Mouse (Mus musculus) testis, postnatal 10 days (tissue): ENCODE measurements around the gene Snorc.
"Not testable (repeated sequence)": the region's sequence is repeated elsewhere in the genome, so short reads cannot be mapped to it uniquely, and the experiment has no call there.

Experiments used
- DNase-seq: peaks from one replicate; pipeline ENCODE4 v3.0.0; 2021; ENCODE audit warnings: low spot score

Gene Snorc

GRCm38 (mm10) chr1:87469971-87470370, at the start of gene Snorc:
TSS of gene Snorc (plus strand) at chr1:87470271.
- not testable (repeated sequence) for DNase-seq

GRCm38 (mm10) chr1:87435125-87435524, 34.9 kb upstream of the Snorc start:
- DNase-seq = no peak

GRCm38 (mm10) chr1:87436583-87436982, 33.5 kb upstream of the Snorc start:
- DNase-seq = no peak

- DNase-seq = peak; percentile 84
Measured at GRCm38 (mm10) chr1:87447183-87448104, 22.6 kb upstream of the Snorc start.

GRCm38 (mm10) chr1:87449432-87449831, 20.6 kb upstream of the Snorc start:
- DNase-seq = no peak

GRCm38 (mm10) chr1:87456425-87456824, 13.6 kb upstream of the Snorc start:
- DNase-seq = no peak

- no peak for DNase-seq
Measured at GRCm38 (mm10) chr1:87458045-87458444, 12.0 kb upstream of the Snorc start.

- DNase-seq = not testable (repeated sequence)
Measured at GRCm38 (mm10) chr1:87459856-87460255, 10.2 kb upstream of the Snorc start.

- no peak for DNase-seq
Measured at GRCm38 (mm10) chr1:87467469-87467868, 2.6 kb upstream of the Snorc start.

GRCm38 (mm10) chr1:87468321-87468720, 1.8 kb upstream of the Snorc start:
- DNase-seq = no peak

GRCm38 (mm10) chr1:87471914-87472313, 1.8 kb downstream of the Snorc start:
- no peak for DNase-seq

GRCm38 (mm10) chr1:87472576-87472975, 2.5 kb downstream of the Snorc start:
- DNase-seq = no peak

- DNase-seq = no peak
Measured at GRCm38 (mm10) chr1:87475076-87475895, 5.2 kb downstream of the Snorc start.

- DNase-seq = no peak
Measured at GRCm38 (mm10) chr1:87482546-87482945, 12.5 kb downstream of the Snorc start.

GRCm38 (mm10) chr1:87486386-87486785, 16.3 kb downstream of the Snorc start:
- no peak for DNase-seq

- no peak for DNase-seq
Measured at GRCm38 (mm10) chr1:87492285-87492684, 22.2 kb downstream of the Snorc start.

GRCm38 (mm10) chr1:87493542-87493941, 23.5 kb downstream of the Snorc start:
- no peak for DNase-seq

- no peak for DNase-seq
Measured at GRCm38 (mm10) chr1:87505524-87505923, 35.5 kb downstream of the Snorc start.

- no peak for DNase-seq
Measured at GRCm38 (mm10) chr1:87507857-87508256, 37.8 kb downstream of the Snorc start.

GRCm38 (mm10) chr1:87508591-87509560, 38.8 kb downstream of the Snorc start:
- no peak for DNase-seq

- DNase-seq = peak; percentile 50
Measured at GRCm38 (mm10) chr1:87509561-87510165, 39.6 kb downstream of the Snorc start, which contains the start of gene Neu2. TSS of gene Neu2 (plus strand) at chr1:87509889.
